Mouse (Mus musculus) G1E (cell line): ENCODE measurements around the gene Gm28038. TPM values are rescaled to one million over a fixed set of nuclear protein-coding genes. Genes with fewer than 3 reads are reported as not detected.

Experiments used
- ATAC-seq: 2 replicates; pipeline ENCODE4 v1.8.0; 2016; ENCODE audit warnings: mild to moderate bottlenecking; ENCODE audit not compliant: insufficient number of reproducible peaks, poor library complexity, low FRiP score, severe bottlenecking; ENCODE audit errors: extremely low read depth
- DNase-seq: peaks from one replicate; pipeline ENCODE4 v3.0.0; 2012; ENCODE audit warnings: low spot score
- H3K27me3 ChIP-seq: 2 replicates; pipeline ENCODE4 v1.6.1; 2012; ENCODE audit warnings: mild to moderate bottlenecking, low read length, inconsistent platforms; ENCODE audit not compliant: insufficient read depth
- H3K36me3 ChIP-seq: replicated peaks from 2 replicates; pipeline ENCODE3; 2012; ENCODE audit warnings: mild to moderate bottlenecking, inconsistent platforms
- H3K4me1 ChIP-seq: 2 replicates; pipeline ENCODE4 v1.6.1; 2012; ENCODE audit warnings: low read depth, low read length, inconsistent platforms, mixed read lengths; ENCODE audit not compliant: insufficient read depth
- H3K4me3 ChIP-seq: 2 replicates; pipeline ENCODE4 v1.5.1; 2012; ENCODE audit warnings: low read depth, mild to moderate bottlenecking, inconsistent platforms, low read length, moderate library complexity, mixed read lengths
- H3K9me3 ChIP-seq: replicated peaks from 2 replicates; pipeline ENCODE4 v1.6.1; 2012; ENCODE audit warnings: inconsistent platforms
- CTCF ChIP-seq: IDR thresholded peaks from 2 replicates; pipeline ENCODE4 v1.5.1; 2012; ENCODE audit warnings: low read depth, low read length, inconsistent platforms, mixed read lengths
- GATA1 ChIP-seq: IDR thresholded peaks from 2 replicates; pipeline ENCODE4 v1.6.1; 2012; ENCODE audit warnings: borderline replicate concordance, low read length, inconsistent platforms, mixed read lengths
- GATA2 ChIP-seq: IDR thresholded peaks from 2 replicates; pipeline ENCODE4 v1.6.1; 2012; ENCODE audit warnings: low read depth, low read length, inconsistent platforms, borderline replicate concordance
- POLR2AphosphoS5 ChIP-seq: IDR thresholded peaks from 2 replicates; pipeline ENCODE4 v1.6.1; 2012; ENCODE audit warnings: low read depth, low read length, inconsistent platforms; ENCODE audit not compliant: insufficient replicate concordance
- TAL1 ChIP-seq: conservative IDR thresholded peaks from 2 replicates; pipeline ENCODE4 v1.6.1; 2012; ENCODE audit warnings: low read depth, low read length, inconsistent platforms, mixed read lengths
- polyA plus RNA-seq: library from polyadenylated mRNA; stranded (reverse); fragments of >175 nt; gene quantifications from 2 replicates; pipeline ENCODE4 v1.2.3, GENCODE M21; 2012
- total RNA-seq, 2 experiments: library from RNA; stranded (forward) in 1 of 2; stranded (reverse) in 1 of 2; fragments of 200-1000 nt in 1 of 2; fragments of >200 nt in 1 of 2; fragmentation: Nextera tagmentation in 1 of 2; gene quantifications; 2 replicates each; pipeline ENCODE4 v1.2.3; 2014 to 2017

Gm28038 gene
- total and polyA plus RNA-seq, 3 experiments = not detected

- TF ChIP-seq TAL1 (no peak), GATA1 (no peak), GATA2 (no peak), CTCF (no peak), POLR2AphosphoS5 (no peak)
- Histone ChIP-seq H3K27me3 (no peaks in the 10 kb centered on the region), H3K36me3 (peaks cover 94% of the 10 kb centered on the region), H3K9me3 (no peaks in the 10 kb centered on the region), H3K4me1 (peaks cover 32% of the 10 kb centered on the region), H3K4me3 (no peak overlapping the region)
- DNase-seq = no peak
- no peak for ATAC-seq
These were observed 33.8 kb upstream of the Gm28038 start for GRCm38 (mm10) chr2:30247036-30247435.

- peaks cover 94% of the 10 kb centered on the region for H3K36me3 ChIP-seq
- no peaks in the 10 kb centered on the region for H3K27me3 ChIP-seq
- H3K4me1 ChIP-seq = peaks cover 38% of the 10 kb centered on the region
- H3K4me3 ChIP-seq = no peak overlapping the region
- ATAC-seq = no peak
- no peak for TF ChIP-seq GATA1
- no peak for TF ChIP-seq CTCF
- no peak for TF ChIP-seq TAL1
- TF ChIP-seq POLR2AphosphoS5 = no peak
- no peak for TF ChIP-seq GATA2
- H3K9me3 ChIP-seq = no peaks in the 10 kb centered on the region
- DNase-seq = no peak
These were observed 33.2 kb upstream of the Gm28038 start for GRCm38 (mm10) chr2:30247681-30248080.

GRCm38 (mm10) chr2:30249182-30249581 lies 31.7 kb upstream of the Gm28038 start:
- peaks cover 47% of the 10 kb centered on the region for H3K4me1 ChIP-seq
- no peak for TF ChIP-seq TAL1
- TF ChIP-seq GATA2 = no peak
- TF ChIP-seq POLR2AphosphoS5 = no peak
- no peak for TF ChIP-seq CTCF
- no peak for TF ChIP-seq GATA1
- no peaks in the 10 kb centered on the region for H3K9me3 ChIP-seq
- DNase-seq (no peak), ATAC-seq (no peak)
- H3K36me3 ChIP-seq = peaks cover 94% of the 10 kb centered on the region
- no peak overlapping the region for H3K4me3 ChIP-seq
- H3K27me3 ChIP-seq = no peaks in the 10 kb centered on the region

GRCm38 (mm10) chr2:30250166-30251128 lies 30.4 kb upstream of the Gm28038 start:
- Histone ChIP-seq H3K27me3 (no peaks in the 10 kb centered on the region), H3K9me3 (no peaks in the 10 kb centered on the region), H3K4me3 (no peak overlapping the region), H3K36me3 (peaks cover 95% of the 10 kb centered on the region), H3K4me1 (peaks cover 41% of the 10 kb centered on the region)
- DNase-seq (no peak), ATAC-seq (no peak)
- TF ChIP-seq TAL1 = no peak
- TF ChIP-seq GATA2 = no peak
- no peak for TF ChIP-seq CTCF
- TF ChIP-seq POLR2AphosphoS5 = no peak
- no peak for TF ChIP-seq GATA1

GRCm38 (mm10) chr2:30251417-30252104 lies 29.3 kb upstream of the Gm28038 start:
- Histone ChIP-seq H3K9me3 (no peaks in the 10 kb centered on the region), H3K4me1 (peaks cover 37% of the 10 kb centered on the region), H3K27me3 (no peaks in the 10 kb centered on the region), H3K36me3 (peaks cover 95% of the 10 kb centered on the region), H3K4me3 (peak overlapping the region; percentile 56; the same call in 1 of the 2 replicates)
- DNase-seq (peak; percentile 80), ATAC-seq (peak; percentile 77)
- TF ChIP-seq CTCF (no peak), POLR2AphosphoS5 (no peak), TAL1 (no peak), GATA2 (no peak), GATA1 (no peak)

- H3K4me1 ChIP-seq = peaks cover 42% of the 10 kb centered on the region
- H3K27me3 ChIP-seq = no peaks in the 10 kb centered on the region
- H3K4me3 ChIP-seq = no peak overlapping the region
- DNase-seq (no peak), ATAC-seq (no peak)
- peaks cover 98% of the 10 kb centered on the region for H3K36me3 ChIP-seq
- H3K9me3 ChIP-seq = no peaks in the 10 kb centered on the region
- no peak for TF ChIP-seq CTCF
- TF ChIP-seq GATA1 = no peak
- TF ChIP-seq GATA2 = no peak
- no peak for TF ChIP-seq POLR2AphosphoS5
- no peak for TF ChIP-seq TAL1
These were observed 28.3 kb upstream of the Gm28038 start for GRCm38 (mm10) chr2:30252521-30252920.
